Mouse (Mus musculus) E14TG2a.4 (cell line): ENCODE results near the gene Inpp4b.

ENCODE experiments used
- H3K27me3 ChIP-seq: 2 replicates; pipeline ENCODE4 v1.6.1; 2014; ENCODE audit warnings: low read length, control low read depth; ENCODE audit not compliant: insufficient read depth
- H3K36me3 ChIP-seq: 2 replicates; pipeline ENCODE4 v1.6.1; 2014; ENCODE audit warnings: low read length, control low read depth; ENCODE audit not compliant: insufficient read depth
- H3K4me1 ChIP-seq: replicated peaks from 2 replicates; pipeline ENCODE4 v1.6.1; 2014; ENCODE audit warnings: low read depth, low read length, control low read depth
- H3K4me3 ChIP-seq: replicated peaks from 2 replicates; pipeline ENCODE4 v1.5.1; 2014; ENCODE audit warnings: mild to moderate bottlenecking, low read length
- H3K9me3 ChIP-seq: 2 replicates; pipeline ENCODE4 v1.6.1; 2014; ENCODE audit warnings: low read length, control low read depth
- CTCF ChIP-seq: conservative IDR thresholded peaks from 2 replicates; pipeline ENCODE4 v1.5.1; 2014; ENCODE audit warnings: low read length
- NANOG ChIP-seq: IDR thresholded peaks from 2 replicates; pipeline ENCODE4 v1.6.1; 2014; ENCODE audit warnings: borderline replicate concordance, low read length, mixed read lengths
- POU5F1 ChIP-seq: IDR thresholded peaks from 2 replicates; pipeline ENCODE4 v1.6.1; 2014; ENCODE audit warnings: low read length, borderline replicate concordance

Gene Inpp4b

GRCm38 (mm10) chr8:81575268-81575917 lies 233.0 kb downstream of the Inpp4b start:
- no peaks in the 10 kb centered on the region for H3K4me1 ChIP-seq

GRCm38 (mm10) chr8:81578951-81579350 lies 236.6 kb downstream of the Inpp4b start:
- Histone ChIP-seq H3K27me3 (no peaks in the 10 kb centered on the region), H3K36me3 (no peaks in the 10 kb centered on the region)

More at GRCm38 (mm10) chr8:81575268-81575917, 233.0 kb downstream of the Inpp4b start:
- H3K4me3 ChIP-seq = no peak overlapping the region
- H3K9me3 ChIP-seq = no peaks in the 10 kb centered on the region
- no peaks in the 10 kb centered on the region for H3K27me3 ChIP-seq
- no peak for TF ChIP-seq CTCF
- no peak for TF ChIP-seq POU5F1
- no peak for TF ChIP-seq NANOG
- no peaks in the 10 kb centered on the region for H3K36me3 ChIP-seq

GRCm38 (mm10) chr8:81581817-81582437 lies 239.6 kb downstream of the Inpp4b start:
- no peaks in the 10 kb centered on the region for H3K36me3 ChIP-seq
- no peak overlapping the region for H3K4me3 ChIP-seq
- H3K4me1 ChIP-seq = no peaks in the 10 kb centered on the region
- TF ChIP-seq POU5F1 = no peak
- no peak for TF ChIP-seq CTCF
- TF ChIP-seq NANOG = no peak
- H3K27me3 ChIP-seq = no peaks in the 10 kb centered on the region
- no peaks in the 10 kb centered on the region for H3K9me3 ChIP-seq

More at GRCm38 (mm10) chr8:81578951-81579350, 236.6 kb downstream of the Inpp4b start:
- Histone ChIP-seq H3K4me3 (no peak overlapping the region), H3K4me1 (no peaks in the 10 kb centered on the region), H3K9me3 (no peaks in the 10 kb centered on the region)
- TF ChIP-seq POU5F1 (no peak), NANOG (no peak)

GRCm38 (mm10) chr8:81582906-81583305 lies 240.6 kb downstream of the Inpp4b start:
- Histone ChIP-seq H3K9me3 (no peaks in the 10 kb centered on the region), H3K27me3 (no peaks in the 10 kb centered on the region), H3K4me3 (no peak overlapping the region), H3K36me3 (no peaks in the 10 kb centered on the region), H3K4me1 (no peaks in the 10 kb centered on the region)
- TF ChIP-seq CTCF (no peak), NANOG (no peak), POU5F1 (no peak)

- no peak for TF ChIP-seq POU5F1
- no peak for TF ChIP-seq NANOG
- TF ChIP-seq CTCF = no peak
- H3K9me3 ChIP-seq = no peaks in the 10 kb centered on the region
- H3K36me3 ChIP-seq = no peaks in the 10 kb centered on the region
- no peak overlapping the region for H3K4me3 ChIP-seq
- no peaks in the 10 kb centered on the region for H3K4me1 ChIP-seq
- H3K27me3 ChIP-seq = no peaks in the 10 kb centered on the region
These were observed 244.4 kb downstream of the Inpp4b start for GRCm38 (mm10) chr8:81586783-81587182.

- Histone ChIP-seq H3K9me3 (no peaks in the 10 kb centered on the region), H3K36me3 (no peaks in the 10 kb centered on the region), H3K4me3 (no peak overlapping the region), H3K4me1 (no peaks in the 10 kb centered on the region), H3K27me3 (no peaks in the 10 kb centered on the region)
- TF ChIP-seq POU5F1 (no peak), CTCF (no peak), NANOG (no peak)
These were observed 251.9 kb downstream of the Inpp4b start for GRCm38 (mm10) chr8:81594134-81594714.

- Histone ChIP-seq H3K27me3 (no peaks in the 10 kb centered on the region), H3K36me3 (no peaks in the 10 kb centered on the region), H3K9me3 (no peaks in the 10 kb centered on the region), H3K4me1 (no peaks in the 10 kb centered on the region), H3K4me3 (no peak overlapping the region)
- TF ChIP-seq POU5F1 = no peak
These were observed 256.9 kb downstream of the Inpp4b start for GRCm38 (mm10) chr8:81599209-81599608.

GRCm38 (mm10) chr8:81601136-81601535 lies 258.8 kb downstream of the Inpp4b start:
- no peak for TF ChIP-seq CTCF
- no peak for TF ChIP-seq NANOG
- TF ChIP-seq POU5F1 = no peak
- Histone ChIP-seq H3K36me3 (no peaks in the 10 kb centered on the region), H3K4me3 (no peak overlapping the region), H3K27me3 (no peaks in the 10 kb centered on the region), H3K9me3 (no peaks in the 10 kb centered on the region), H3K4me1 (no peaks in the 10 kb centered on the region)

GRCm38 (mm10) chr8:81608082-81608481 lies 265.7 kb downstream of the Inpp4b start:
- TF ChIP-seq NANOG = no peak
- TF ChIP-seq CTCF = no peak
- Histone ChIP-seq H3K9me3 (no peaks in the 10 kb centered on the region), H3K36me3 (no peaks in the 10 kb centered on the region), H3K4me3 (no peak overlapping the region), H3K4me1 (no peaks in the 10 kb centered on the region), H3K27me3 (no peaks in the 10 kb centered on the region)
